Mouse (Mus musculus) embryonic fibroblast, embryonic 13.5 days (primary cell): Measurements from ENCODE around the gene Pgm5.

Experiments
- CTCF ChIP-seq: IDR thresholded peaks from 2 replicates; pipeline ENCODE4 v1.5.1; 2011; ENCODE audit warnings: mild to moderate bottlenecking, control low read depth, low read length, moderate library complexity, borderline replicate concordance; ENCODE audit not compliant: insufficient read depth
- POLR2A ChIP-seq: IDR thresholded peaks from 2 replicates; pipeline ENCODE4 v1.6.1; 2011; ENCODE audit warnings: low read depth, mild to moderate bottlenecking, control low read depth, low read length, moderate library complexity

DNA sequence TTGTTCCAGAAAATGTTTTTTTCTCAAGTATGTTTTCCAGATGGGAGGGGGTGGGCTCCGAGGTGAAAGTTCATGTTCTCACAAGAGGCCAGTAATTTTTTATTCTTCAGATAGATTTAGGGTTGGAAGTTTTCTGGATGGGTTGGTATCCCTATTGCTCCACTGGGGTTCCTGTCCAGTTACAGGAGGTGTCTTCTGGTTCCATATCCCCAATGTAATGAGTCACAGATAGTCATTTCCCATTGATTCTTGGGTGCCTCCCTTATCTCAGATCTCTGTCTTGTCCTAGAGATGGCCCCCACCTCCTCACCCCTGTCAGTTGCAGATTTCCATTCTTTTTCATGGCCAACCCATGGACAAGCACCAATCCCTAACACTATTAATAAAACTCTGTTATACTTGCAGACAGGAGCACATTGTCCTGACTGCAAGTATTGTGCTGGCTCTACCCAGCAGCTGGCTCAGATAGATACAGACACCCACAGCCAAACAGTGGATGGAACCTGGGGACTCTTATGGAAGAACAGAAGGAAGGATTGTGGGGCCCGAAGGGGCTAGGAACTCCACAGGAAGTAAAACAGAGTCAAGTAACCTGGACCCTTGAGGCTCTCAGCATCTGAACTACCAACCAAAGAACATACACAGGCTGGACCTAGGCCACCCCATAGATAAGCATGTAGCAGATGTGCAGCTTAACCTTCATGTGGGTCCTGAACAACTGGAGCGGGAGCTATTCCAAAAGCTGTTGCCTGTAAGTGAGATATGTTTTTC lies 46.9 kb upstream of the Pgm5 start:
- TF ChIP-seq CTCF, result no peak
- TF ChIP-seq POLR2A, result no peak
